Mouse (Mus musculus) CH12.LX (cell line): ENCODE results near the gene Ski. TPM values are rescaled to one million over a fixed set of nuclear protein-coding genes. Genes with fewer than 3 reads are reported as not detected.

Source experiments
- DNase-seq: peaks from one replicate; pipeline ENCODE4 v3.0.0-alpha.2; 2013; ENCODE audit errors: extremely low read depth
- H3K27ac ChIP-seq: 2 replicates; pipeline ENCODE4 v1.5.1; 2012; ENCODE audit warnings: low read depth, mild to moderate bottlenecking, control low read depth, moderate library complexity; ENCODE audit not compliant: insufficient read depth
- H3K27me3 ChIP-seq: replicated peaks from 2 replicates; pipeline ENCODE3; 2012; ENCODE audit warnings: inconsistent platforms
- H3K36me3 ChIP-seq, 2 experiments: replicated peaks in 1 of 2; 2 replicates each; pipeline versions ENCODE3 to v1.6.1; 2012; ENCODE audit warnings: inconsistent platforms in 1 of 2, low read length in 1 of 2, mild to moderate bottlenecking in 1 of 2, mixed read lengths in 1 of 2, moderate library complexity in 1 of 2; ENCODE audit not compliant: control insufficient read depth in 1 of 2, insufficient read depth in 1 of 2
- H3K4me1 ChIP-seq, 2 experiments: 2 replicates each; pipeline ENCODE4 v1.6.1; 2012; ENCODE audit warnings: inconsistent platforms in 1 of 2, moderate library complexity in 1 of 2; ENCODE audit not compliant: insufficient read depth in 2 of 2, control insufficient read depth in 1 of 2
- H3K4me2 ChIP-seq: 2 replicates; pipeline ENCODE4 v1.6.1; 2012; ENCODE audit warnings: low read depth, mild to moderate bottlenecking, control low read depth; ENCODE audit not compliant: poor library complexity, insufficient read depth, severe bottlenecking
- H3K4me3 ChIP-seq, 3 experiments: fragments of 150-350 bp in 1 of 3; sonication (generic) in 1 of 3; replicated peaks in 1 of 3; 2 replicates each; pipeline versions ENCODE3 to v1.5.1; 2011 to 2012; ENCODE audit warnings: low read depth in 2 of 3, low read length in 2 of 3, mild to moderate bottlenecking in 2 of 3, moderate library complexity in 2 of 3, control low read depth in 1 of 3, improper control_type of control experiment in 1 of 3, inconsistent platforms in 1 of 3, mixed read lengths in 1 of 3; ENCODE audit not compliant: poor library complexity in 1 of 3
- H3K79me2 ChIP-seq: replicated peaks from 2 replicates; pipeline ENCODE4 v1.6.1; 2012; ENCODE audit warnings: mild to moderate bottlenecking, moderate library complexity; ENCODE audit not compliant: control insufficient read depth, poor library complexity, insufficient read depth, severe bottlenecking; ENCODE audit errors: extremely low read depth
- H3K9ac ChIP-seq: 2 replicates; pipeline ENCODE4 v1.6.1; 2012; ENCODE audit warnings: low read depth, mild to moderate bottlenecking, control low read depth, moderate library complexity; ENCODE audit not compliant: insufficient read depth
- H3K9me3 ChIP-seq: replicated peaks from 2 replicates; pipeline ENCODE3; 2012; ENCODE audit warnings: low read length, inconsistent platforms, mixed read lengths
- BHLHE40 ChIP-seq: IDR thresholded peaks from 2 replicates; pipeline ENCODE4 v1.6.1; 2011; ENCODE audit warnings: mild to moderate bottlenecking, low read depth, low read length, improper control_type of control experiment
- CHD1 ChIP-seq: IDR thresholded peaks from 2 replicates; pipeline ENCODE4 v1.6.1; 2012; ENCODE audit warnings: low read depth, low read length, improper control_type of control experiment, inconsistent platforms
- E2F4 ChIP-seq: IDR thresholded peaks from 2 replicates; pipeline ENCODE4 v1.6.1; 2011; ENCODE audit warnings: low read depth, low read length, improper control_type of control experiment; ENCODE audit not compliant: insufficient replicate concordance
- ELF1 ChIP-seq: IDR thresholded peaks from 2 replicates; pipeline ENCODE4 v1.6.1; 2014; ENCODE audit warnings: low read depth, mild to moderate bottlenecking, inconsistent platforms, low read length, improper control_type of control experiment
- IRF4 ChIP-seq: IDR thresholded peaks from 2 replicates; pipeline ENCODE4 v1.6.1; 2014; ENCODE audit warnings: low read depth, mild to moderate bottlenecking, inconsistent platforms, low read length, improper control_type of control experiment
- JUND ChIP-seq: conservative IDR thresholded peaks from 2 replicates; pipeline ENCODE4 v1.6.1; 2011; ENCODE audit warnings: low read depth, low read length, improper control_type of control experiment
- MAFK ChIP-seq: IDR thresholded peaks from 2 replicates; pipeline ENCODE4 v1.6.1; 2011; ENCODE audit warnings: low read length, improper control_type of control experiment; ENCODE audit not compliant: insufficient replicate concordance
- MYC ChIP-seq: IDR thresholded peaks from 2 replicates; pipeline ENCODE4 v1.6.1; 2011; ENCODE audit warnings: low read depth, mild to moderate bottlenecking, improper control_type of control experiment, low read length
- NELFE ChIP-seq: IDR thresholded peaks from 2 replicates; pipeline ENCODE4 v1.6.1; 2011; ENCODE audit warnings: low read depth, low read length, improper control_type of control experiment
- NRF1 ChIP-seq: IDR thresholded peaks from 2 replicates; pipeline ENCODE4 v1.6.1; 2014; ENCODE audit warnings: low read depth, mild to moderate bottlenecking, inconsistent platforms, low read length, improper control_type of control experiment, moderate library complexity
- PAX5 ChIP-seq: IDR thresholded peaks from 2 replicates; pipeline ENCODE4 v1.6.1; 2012; ENCODE audit warnings: low read length, inconsistent platforms, mixed read lengths
- POLR2A ChIP-seq: IDR thresholded peaks from 2 replicates; pipeline ENCODE4 v1.6.1; 2011; ENCODE audit warnings: low read depth, mild to moderate bottlenecking, improper control_type of control experiment, low read length
- TCF12 ChIP-seq: IDR thresholded peaks from 2 replicates; pipeline ENCODE4 v1.6.1; 2014; ENCODE audit warnings: low read depth, mild to moderate bottlenecking, inconsistent platforms, low read length, improper control_type of control experiment
- UBTF ChIP-seq: IDR thresholded peaks from 2 replicates; pipeline ENCODE4 v1.6.1; 2012; ENCODE audit warnings: low read depth, mild to moderate bottlenecking, inconsistent platforms, low read length, improper control_type of control experiment, moderate library complexity
- USF2 ChIP-seq: conservative IDR thresholded peaks from 2 replicates; pipeline ENCODE4 v1.6.1; 2011; ENCODE audit warnings: low read depth, low read length, improper control_type of control experiment
- ZNF384 ChIP-seq: IDR thresholded peaks from 2 replicates; pipeline ENCODE4 v1.6.1; 2012; ENCODE audit warnings: low read depth, low read length, improper control_type of control experiment, inconsistent platforms
- dilution Hi-C: fragments of 300-500 bp; cut with MboI; formaldehyde crosslinking; loops from 2 replicates; pipeline ENCODE4 v1.14.3; 2020; ENCODE audit warnings: low sequenced_read_pairs; ENCODE audit not compliant: extremely low pct_unique_long_range_greater_than_20kb, extremely low pct_ligation_motif_present
- in situ Hi-C: fragments of 300-500 bp; cut with MboI; formaldehyde crosslinking; loops from 3 replicates; pipeline ENCODE4 v1.14.3; 2019; ENCODE audit warnings: low sequenced_read_pairs, low pct_ligation_motif_present, low pct_unique_long_range_greater_than_20kb, mixed read lengths
- polyA plus RNA-seq: library from polyadenylated mRNA; unstranded; fragments of >175 nt; gene quantifications from 2 replicates; pipeline ENCODE4 v1.2.1, GENCODE M21; 2012; ENCODE audit warnings: low read depth; ENCODE audit not compliant: insufficient read length
- total RNA-seq, 2 experiments: library from RNA; depleted of rRNA; stranded (reverse); fragments of 300-350 nt in 1 of 2; fragments of >200 nt in 1 of 2; gene quantifications; 2 replicates each; pipeline ENCODE4 v1.2.3; 2012 to 2014

Ski gene
- total and polyA plus RNA-seq, 3 experiments: 4.1 to 17.9 (median 10.1) TPM

DNA sequence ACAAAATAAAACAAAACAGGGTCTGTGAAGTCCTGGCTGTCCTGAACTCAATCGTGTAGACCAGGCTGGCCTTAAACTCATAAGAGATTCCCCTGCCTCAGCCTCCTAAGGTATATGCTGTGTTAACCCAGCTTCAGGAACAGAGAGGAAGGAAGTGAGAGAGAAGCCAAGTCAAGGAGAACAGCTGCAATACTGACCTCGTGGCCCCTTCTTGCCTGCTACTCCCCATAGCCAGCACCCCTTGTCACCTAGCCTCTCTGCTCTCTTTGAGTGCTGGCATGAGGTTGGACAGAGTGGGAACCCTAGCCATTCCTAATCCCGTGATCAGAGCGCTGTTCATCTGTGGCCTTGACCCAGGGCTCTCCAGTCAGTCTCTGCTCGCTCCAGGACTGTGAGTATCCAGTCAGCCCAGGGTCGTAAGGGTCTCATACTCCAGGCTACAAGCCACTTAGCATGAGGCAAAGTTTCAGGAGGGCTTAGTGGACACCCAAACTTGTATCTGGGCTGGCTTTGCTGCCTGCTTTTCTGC, 100.4 kb downstream of the Ski start:
- no peak for TF ChIP-seq E2F4
- no peak for TF ChIP-seq BHLHE40
- no peak for TF ChIP-seq NRF1
- TF ChIP-seq MYC: no peak
- TF ChIP-seq JUND: no peak
- no peak for TF ChIP-seq NELFE
- no peak for TF ChIP-seq POLR2A
- no peak for TF ChIP-seq ZNF384
- TF ChIP-seq USF2: no peak
- no peak for TF ChIP-seq ELF1
- TF ChIP-seq MAFK: no peak
- no peak for TF ChIP-seq IRF4
- H3K4me3 ChIP-seq: no peak overlapping the region
- dilution Hi-C loops (no loop called here), in situ Hi-C loops (no loop called here)
- H3K9ac ChIP-seq: no peak overlapping the region
- no peak overlapping the region for H3K4me2 ChIP-seq
- peaks cover 25 to 52% of the 10 kb centered on the region in 2 experiments for H3K4me1 ChIP-seq
- no peaks in the 10 kb centered on the region for H3K79me2 ChIP-seq
- peaks cover 0 to 27% of the 10 kb centered on the region in 2 experiments for H3K36me3 ChIP-seq
- DNase-seq: no peak
- no peak overlapping the region for H3K27ac ChIP-seq
- H3K27me3 ChIP-seq: no peaks in the 10 kb centered on the region
- peaks cover 4% of the 10 kb centered on the region for H3K9me3 ChIP-seq

DNA sequence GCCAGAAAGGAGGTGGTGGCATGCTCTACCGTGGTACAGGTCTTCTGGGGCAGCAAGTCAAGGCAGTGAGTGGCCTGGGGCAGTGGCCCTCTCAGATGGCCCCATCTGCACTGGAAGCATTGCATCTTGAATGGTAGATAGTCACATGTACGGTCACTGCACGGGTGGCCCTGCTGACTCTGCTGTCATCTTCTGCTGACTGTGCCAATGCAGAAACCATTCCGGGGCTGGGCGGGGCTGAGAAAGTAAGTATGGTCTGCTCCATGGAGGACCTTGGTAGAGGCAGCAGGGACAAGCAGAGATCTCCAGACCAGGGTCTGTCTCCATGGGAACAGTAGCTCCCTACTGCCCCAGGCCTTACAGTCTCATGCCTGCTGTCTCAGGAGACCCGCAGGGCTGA, 101.2 kb downstream of the Ski start:
- Histone ChIP-seq H3K27ac (no peak overlapping the region), H3K4me3 (no peak overlapping the region), H3K4me1 (peaks cover 22 to 52% of the 10 kb centered on the region in 2 experiments), H3K36me3 (peaks cover 0 to 28% of the 10 kb centered on the region in 2 experiments), H3K9ac (no peak overlapping the region), H3K4me2 (no peak overlapping the region), H3K9me3 (peaks cover 4% of the 10 kb centered on the region), H3K27me3 (no peaks in the 10 kb centered on the region), H3K79me2 (no peaks in the 10 kb centered on the region)
- in situ Hi-C loops: no loop called here
- dilution Hi-C loops: no loop called here
- TF ChIP-seq BHLHE40: no peak
- TF ChIP-seq ELF1: no peak
- no peak for TF ChIP-seq UBTF
- TF ChIP-seq MAFK: no peak
- TF ChIP-seq ZNF384: no peak
- no peak for TF ChIP-seq USF2
- TF ChIP-seq JUND: no peak
- no peak for TF ChIP-seq TCF12
- TF ChIP-seq POLR2A: no peak
- no peak for TF ChIP-seq PAX5
- no peak for TF ChIP-seq E2F4
- no peak for TF ChIP-seq CHD1
- DNase-seq: no peak
